15 mouse cellular contexts compared by ENCODE assay signal in the genomic region with DNA sequence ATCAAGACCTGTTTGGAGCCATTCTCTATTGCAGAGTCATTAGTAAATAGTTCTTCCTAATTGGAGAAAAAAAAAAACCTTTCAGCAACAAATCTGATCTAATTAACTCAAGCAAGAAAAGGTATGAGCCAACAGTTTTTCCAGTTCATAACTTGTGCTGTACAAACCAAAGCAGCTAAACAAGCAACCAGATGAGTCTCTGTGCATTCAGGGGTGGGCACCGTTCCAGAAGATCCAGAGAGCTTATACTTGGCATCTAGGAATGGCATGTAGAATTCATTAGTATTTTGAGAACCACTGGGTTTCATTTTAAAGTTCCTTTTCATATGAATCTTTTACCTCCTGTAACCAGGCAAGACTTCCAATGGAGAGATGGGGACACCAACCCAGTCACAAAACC.
"Had no signal": no experiment of that assay in that cellular context is flagged by ENCODE, and none has a peak within 500 bp of the region (broad histone marks: within the 10 kb centered on the region; RNA-seq: fewer than 3 reads in every experiment).

No protein-coding gene starts in this region.

- H3K4me3 ChIP-seq: limb, embryonic 10.5 days; liver, embryonic 15.5 days; midbrain, embryonic 10.5 days; myocyte; neural tube, embryonic 15.5 days had no signal

- H3K9ac ChIP-seq: liver, embryonic 15.5 days; neural tube, embryonic 15.5 days had no signal

- ATAC-seq: lung, postnatal 0 days had no signal

- H3K27me3 ChIP-seq: liver, embryonic 15.5 days; neural tube, embryonic 15.5 days had no signal

- H3K9me3 ChIP-seq: limb, embryonic 10.5 days; liver, embryonic 15.5 days; midbrain, embryonic 10.5 days; neural tube, embryonic 15.5 days had no signal

- H3K36me3 ChIP-seq: limb, embryonic 10.5 days; liver, embryonic 15.5 days; midbrain, embryonic 10.5 days; neural tube, embryonic 15.5 days had no signal

- DNase-seq: kidney, adult 18-20 months; lung, adult 2 months; lung, postnatal 36 days; midbrain, embryonic 14.5 days; right cerebral cortex, postnatal 4 days; spleen, adult 18-20 months; thymus, adult 18-20 months; thymus, postnatal 14 days had no signal

- H3K4me1 ChIP-seq: limb, embryonic 10.5 days; liver, embryonic 15.5 days; midbrain, embryonic 10.5 days; neural tube, embryonic 15.5 days had no signal

- H3K4me2 ChIP-seq: liver, embryonic 11.5 days; liver, embryonic 15.5 days; neural tube, embryonic 15.5 days had no signal

- H3K27ac ChIP-seq: limb, embryonic 10.5 days; liver, embryonic 15.5 days; midbrain, embryonic 10.5 days; neural tube, embryonic 15.5 days had no signal
